Mouse (Mus musculus) neural tube, embryonic 12.5 days (tissue): ENCODE measurements around the gene Ppp1ca. TPM values are rescaled to one million over a fixed set of nuclear protein-coding genes. Genes with fewer than 3 reads are reported as not detected.

Source experiments
- ATAC-seq: fragments of 200-750 bp; cut with Nextera tagmentation; 2 replicates; pipeline ENCODE4 v1.8.0; 2017; ENCODE audit warnings: low read depth, mild to moderate bottlenecking, moderate TSS enrichment, moderate library complexity; ENCODE audit not compliant: low FRiP score
- H3K27ac ChIP-seq: fragments of 300-500 bp; sonication (generic); 2 replicates; pipeline ENCODE4 v1.5.1; 2016
- H3K27me3 ChIP-seq: fragments of 300-500 bp; sonication (generic); replicated peaks from 2 replicates; pipeline ENCODE4 v1.6.1; 2016; ENCODE audit warnings: mild to moderate bottlenecking
- H3K36me3 ChIP-seq: fragments of 300-500 bp; sonication (generic); 2 replicates; pipeline ENCODE4 v1.6.1; 2016; ENCODE audit warnings: mild to moderate bottlenecking
- H3K4me1 ChIP-seq: fragments of 300-500 bp; sonication (generic); 2 replicates; pipeline ENCODE4 v1.6.1; 2016
- H3K4me2 ChIP-seq: fragments of 300-500 bp; sonication (generic); replicated peaks from 2 replicates; pipeline ENCODE4 v1.6.1; 2016; ENCODE audit warnings: mild to moderate bottlenecking
- H3K4me3 ChIP-seq: fragments of 300-500 bp; sonication (generic); 2 replicates; pipeline ENCODE4 v1.5.1; 2016
- H3K9ac ChIP-seq: fragments of 300-500 bp; sonication (generic); 2 replicates; pipeline ENCODE4 v1.6.1; 2016; ENCODE audit warnings: mild to moderate bottlenecking
- H3K9me3 ChIP-seq: fragments of 300-500 bp; sonication (generic); 2 replicates; pipeline ENCODE4 v1.6.1; 2016; ENCODE audit warnings: mild to moderate bottlenecking
- WGBS: fragments of 180-500 bp; shearing (Covaris S2); methylation state at CpG from one replicate; pipeline ENCODE4 v1.1.7; 2016; 5-methylcytosine and 5-hydroxymethylcytosine counted together
- polyA plus RNA-seq: library from polyadenylated mRNA; unstranded; fragments of >200 nt; fragmentation: Nextera tagmentation; extraction: Ambion mirVana; gene quantifications from 2 replicates; pipeline ENCODE4 v1.2.1, GENCODE M21; 2016

Gene Ppp1ca
- polyA plus RNA-seq, 1 experiment from 2014 or later: 753 TPM

DNA sequence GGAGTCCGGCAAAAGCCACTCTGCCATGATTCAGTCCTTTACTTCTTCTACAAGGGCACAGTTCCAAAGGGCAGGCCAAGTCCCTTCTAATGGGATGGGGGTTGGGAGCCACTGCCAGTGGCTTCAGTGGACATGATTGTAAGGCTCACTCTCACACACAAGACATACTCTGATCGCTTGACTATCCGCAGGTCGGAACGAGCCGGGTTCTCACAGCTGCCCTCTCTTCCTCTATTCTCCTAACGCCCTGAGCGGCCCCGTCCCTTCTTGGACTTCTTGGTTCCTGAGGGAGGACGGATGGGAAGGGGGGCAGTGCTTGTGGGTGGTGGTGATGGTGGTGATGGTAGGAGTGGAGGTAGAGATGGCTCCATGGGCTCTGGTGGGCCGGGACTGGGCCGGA lies 35.1 kb upstream of the Ppp1ca start:
- 89% methylated on average over 12 of the region's 12 CpGs for WGBS
- Histone ChIP-seq H3K4me3 (no peak overlapping the region), H3K27me3 (no peaks in the 10 kb centered on the region), H3K9ac (no peak overlapping the region), H3K4me1 (no peaks in the 10 kb centered on the region), H3K4me2 (no peak overlapping the region), H3K27ac (no peak overlapping the region), H3K36me3 (peaks cover 75% of the 10 kb centered on the region), H3K9me3 (no peaks in the 10 kb centered on the region)
- no peak for ATAC-seq

DNA sequence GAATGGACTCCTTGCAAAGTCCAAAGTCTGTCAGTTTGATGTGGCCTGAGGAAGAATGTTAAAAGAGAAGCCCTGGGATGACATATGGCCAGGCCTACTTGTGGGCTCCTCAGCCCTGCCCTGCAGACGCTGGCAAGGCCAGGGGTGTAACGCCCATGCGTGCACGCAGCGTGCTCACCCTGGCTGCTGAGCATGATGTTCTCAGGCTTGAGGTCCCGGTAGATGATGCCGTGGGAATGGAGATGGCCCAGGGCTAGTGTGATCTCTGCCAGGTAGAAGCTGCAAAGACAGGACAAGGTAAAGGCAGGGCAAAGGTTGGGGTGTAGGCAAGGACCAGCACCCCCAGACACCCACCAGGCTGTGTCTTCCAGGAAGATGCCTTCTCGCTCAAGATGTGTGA lies 32.8 kb upstream of the Ppp1ca start:
- Histone ChIP-seq H3K9me3 (no peaks in the 10 kb centered on the region), H3K9ac (no peak overlapping the region), H3K4me1 (peaks cover 8% of the 10 kb centered on the region), H3K27me3 (no peaks in the 10 kb centered on the region), H3K27ac (no peak overlapping the region), H3K4me3 (no peak overlapping the region), H3K36me3 (peaks cover 54% of the 10 kb centered on the region), H3K4me2 (no peak overlapping the region)
- 96% methylated on average over 8 of the region's 8 CpGs for WGBS
- no peak for ATAC-seq

DNA sequence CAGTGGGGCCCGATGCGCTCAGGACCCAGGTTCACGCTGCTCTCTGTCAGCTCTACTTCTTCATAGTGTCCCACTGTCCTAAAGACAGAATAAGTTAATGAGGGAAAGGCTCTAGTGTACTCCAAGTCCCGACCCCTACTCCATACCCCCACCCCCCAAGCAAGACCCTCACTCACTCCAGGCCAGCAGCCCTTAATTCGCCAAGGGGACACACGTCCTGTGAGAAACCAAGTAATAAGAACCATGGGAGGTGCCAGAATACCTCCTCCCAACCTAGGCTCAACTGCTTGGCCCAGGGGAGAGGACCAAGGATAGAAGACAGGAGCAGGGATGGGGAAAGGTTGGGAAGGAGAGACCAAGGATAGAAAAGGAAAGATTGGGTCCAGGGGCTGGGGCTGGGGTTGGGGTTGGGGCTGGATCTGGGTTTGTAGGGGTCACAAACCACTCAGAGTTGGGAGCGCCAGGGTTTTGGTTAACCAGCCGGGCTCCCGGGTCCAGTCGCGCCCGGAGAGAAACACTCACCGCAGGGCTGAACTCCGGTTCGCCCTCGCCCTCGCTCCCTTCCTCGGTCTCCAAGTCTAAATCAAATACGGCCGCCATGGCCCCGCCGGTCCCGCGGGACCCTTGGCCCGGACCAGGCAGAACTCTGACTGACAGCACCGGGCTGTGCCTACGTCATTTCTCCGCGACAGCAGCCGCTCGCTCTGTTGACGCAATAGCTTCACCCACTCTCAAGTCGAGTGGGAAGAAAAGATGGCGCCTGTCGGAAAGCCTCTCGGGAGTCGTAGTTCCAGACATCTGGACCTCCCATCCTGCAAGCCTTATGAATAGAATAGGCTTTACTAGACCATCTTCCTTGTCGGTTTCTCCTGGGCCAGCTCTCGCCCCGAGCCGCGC lies 29.0 kb upstream of the Ppp1ca start, which contains the start of gene Rps6kb2:
Gene Rps6kb2 (minus strand): TSS at position 709 of the 897 bp plus-strand sequence.
- peak; percentile 93 for ATAC-seq
- peaks cover 8% of the 10 kb centered on the region for H3K4me1 ChIP-seq

GRCm38 (mm10) chr19:4163543-4163887 lies 28.4 kb upstream of the Ppp1ca start:
- peak; percentile 30 for ATAC-seq
- Histone ChIP-seq H3K9ac (peak overlapping the region; percentile 48; the same call in 1 of the 2 replicates), H3K36me3 (peaks cover 25% of the 10 kb centered on the region), H3K4me1 (peaks cover 8% of the 10 kb centered on the region), H3K4me3 (peak overlapping the region; percentile 68), H3K4me2 (peak overlapping the region; percentile 97), H3K27ac (peak overlapping the region; percentile 62), H3K27me3 (no peaks in the 10 kb centered on the region), H3K9me3 (no peaks in the 10 kb centered on the region)
- 41% methylated on average over 4 of the region's 4 CpGs for whole genome bisulfite sequencing

More for the DNA sequence above, 29.0 kb upstream of the Ppp1ca start, which contains the start of gene Rps6kb2:
- H3K9ac ChIP-seq: peak within 1 kb of the TSS; percentile 82
- H3K36me3 ChIP-seq: peaks cover 32% of the 10 kb centered on the region
- H3K27me3 ChIP-seq: no peaks in the 10 kb centered on the region
- H3K27ac ChIP-seq: peak within 1 kb of the TSS; percentile 62
- WGBS: 7% methylated on average over 42 of the region's 42 CpGs
- peak within 1 kb of the TSS; percentile 68 for H3K4me3 ChIP-seq
- no peaks in the 10 kb centered on the region for H3K9me3 ChIP-seq
- peak within 1 kb of the TSS; percentile 97 for H3K4me2 ChIP-seq

- Histone ChIP-seq H3K4me2 (no peak overlapping the region), H3K27ac (no peak overlapping the region), H3K9ac (no peak overlapping the region), H3K36me3 (peaks cover 19% of the 10 kb centered on the region), H3K4me1 (peaks cover 8% of the 10 kb centered on the region), H3K27me3 (no peaks in the 10 kb centered on the region), H3K9me3 (no peaks in the 10 kb centered on the region), H3K4me3 (no peak overlapping the region)
- ATAC-seq: no peak
- 91% methylated on average over 3 of the region's 3 CpGs for WGBS
These were observed 27.8 kb upstream of the Ppp1ca start for GRCm38 (mm10) chr19:4164100-4164499.

- H3K9me3 ChIP-seq: no peaks in the 10 kb centered on the region
- H3K36me3 ChIP-seq: peaks cover 13% of the 10 kb centered on the region
- no peaks in the 10 kb centered on the region for H3K27me3 ChIP-seq
- H3K4me2 ChIP-seq: no peak overlapping the region
- no peak overlapping the region for H3K27ac ChIP-seq
- WGBS: 83% methylated on average over 2 of the region's 2 CpGs
- no peak for ATAC-seq
- peaks cover 11% of the 10 kb centered on the region for H3K4me1 ChIP-seq
- no peak overlapping the region for H3K9ac ChIP-seq
- no peak overlapping the region for H3K4me3 ChIP-seq
These were observed 27.1 kb upstream of the Ppp1ca start for GRCm38 (mm10) chr19:4164721-4165120.

DNA sequence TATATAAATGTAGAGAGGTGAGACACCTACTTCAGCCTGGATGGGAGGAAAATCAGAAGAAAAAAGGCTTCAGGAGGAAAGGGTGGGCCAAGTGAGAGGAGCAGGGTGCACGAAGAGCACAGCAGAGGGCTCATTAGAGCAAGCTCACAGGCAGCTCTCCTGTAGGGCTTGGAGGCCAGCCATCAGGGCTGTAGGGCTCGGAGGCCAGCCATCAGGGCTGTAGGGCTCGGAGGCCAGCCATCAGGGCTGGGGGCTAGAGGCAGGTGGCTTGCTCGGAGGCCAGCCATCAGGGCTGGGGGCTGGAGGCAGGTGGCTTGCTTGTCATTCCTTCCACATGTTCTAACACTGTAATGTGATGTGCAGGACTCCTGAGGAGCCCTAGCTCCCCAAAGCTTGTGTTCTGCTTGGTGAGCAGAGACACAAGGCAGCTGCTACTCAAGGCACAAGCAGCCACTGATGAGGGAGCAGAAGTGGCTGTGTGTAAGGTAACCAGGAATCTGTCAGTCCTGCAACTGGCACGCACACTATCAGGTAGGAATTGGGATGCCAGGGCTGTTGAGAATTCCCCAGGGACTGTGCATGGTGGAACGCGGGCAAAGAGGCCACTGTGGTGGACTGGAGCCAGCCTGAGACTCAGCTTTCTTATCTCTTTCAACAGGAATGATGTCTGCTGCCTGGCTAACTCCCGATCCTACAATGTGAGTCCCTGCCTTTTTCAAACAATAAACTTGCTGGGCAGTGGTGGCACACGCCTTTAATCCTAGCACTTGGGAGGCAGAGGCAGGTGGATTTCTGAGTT lies 25.0 kb upstream of the Ppp1ca start:
- Histone ChIP-seq H3K4me3 (no peak overlapping the region), H3K36me3 (no peaks in the 10 kb centered on the region), H3K4me1 (peaks cover 18% of the 10 kb centered on the region), H3K4me2 (no peak overlapping the region), H3K9ac (no peak overlapping the region), H3K27ac (no peak overlapping the region), H3K27me3 (no peaks in the 10 kb centered on the region), H3K9me3 (no peaks in the 10 kb centered on the region)
- no peak for ATAC-seq
- WGBS: 83% methylated on average over 9 of the region's 9 CpGs

- H3K4me1 ChIP-seq: peaks cover 10% of the 10 kb centered on the region
- peak overlapping the region; percentile 40 for H3K4me3 ChIP-seq
- H3K36me3 ChIP-seq: no peaks in the 10 kb centered on the region
- under 1% methylated on average over 43 of the region's 43 CpGs for WGBS
- peak overlapping the region; percentile 72 for H3K4me2 ChIP-seq
- ATAC-seq: peak; percentile 94
- H3K27ac ChIP-seq: peak overlapping the region; percentile 75
- no peaks in the 10 kb centered on the region for H3K27me3 ChIP-seq
- H3K9ac ChIP-seq: peak overlapping the region; percentile 71
- H3K9me3 ChIP-seq: no peaks in the 10 kb centered on the region
These were observed 22.5 kb upstream of the Ppp1ca start for GRCm38 (mm10) chr19:4169378-4169784.

- H3K4me1 ChIP-seq: peaks cover 10% of the 10 kb centered on the region
- peak; percentile 67 for ATAC-seq
- WGBS: 8% methylated on average over 27 of the region's 27 CpGs
These were observed 22.1 kb upstream of the Ppp1ca start for GRCm38 (mm10) chr19:4169810-4170209.

DNA sequence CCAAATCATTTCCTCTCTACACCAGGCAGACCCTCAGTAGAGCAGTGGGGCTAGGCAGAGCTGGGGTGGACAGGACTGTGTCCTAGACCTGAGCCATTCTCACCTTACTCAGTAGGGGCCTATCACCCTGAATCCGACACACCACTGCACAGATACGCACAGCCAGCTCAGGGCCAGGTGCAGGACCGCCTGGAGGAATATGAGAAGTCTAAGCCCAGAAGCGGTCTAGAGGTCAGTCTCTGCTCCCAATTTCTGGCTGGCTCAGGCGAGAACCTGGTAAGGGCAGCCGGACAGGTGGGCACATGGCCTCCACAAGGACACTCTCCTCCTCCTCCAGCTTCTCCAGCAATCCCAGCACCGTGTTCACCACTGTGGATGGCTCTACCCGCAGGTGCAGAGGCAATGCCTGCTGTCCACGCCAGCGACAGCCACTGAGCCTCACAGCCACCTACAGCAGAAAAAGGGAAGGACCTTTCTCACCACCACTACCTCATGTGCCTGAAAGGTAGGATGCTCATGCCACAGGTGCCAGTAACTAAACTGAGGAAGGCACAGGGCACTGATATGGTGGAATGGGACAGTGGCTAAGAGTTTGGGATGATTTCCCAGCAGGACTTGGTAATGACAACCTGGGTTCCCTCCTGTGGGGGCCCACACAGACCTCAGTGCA lies 21.0 kb upstream of the Ppp1ca start:
- no peak for ATAC-seq
- Histone ChIP-seq H3K9me3 (no peaks in the 10 kb centered on the region), H3K9ac (0 out of 2 replicates have a peak overlapping the region, but pooled peaks have one; percentile 71), H3K4me3 (no peak overlapping the region), H3K27me3 (no peaks in the 10 kb centered on the region), H3K4me2 (peak overlapping the region; percentile 72; the same call in 1 of the 2 replicates), H3K4me1 (peaks cover 18% of the 10 kb centered on the region), H3K36me3 (no peaks in the 10 kb centered on the region), H3K27ac (no peak overlapping the region)
- WGBS: 94% methylated on average over 10 of the region's 10 CpGs

More at GRCm38 (mm10) chr19:4169810-4170209, 22.1 kb upstream of the Ppp1ca start:
- Histone ChIP-seq H3K4me3 (peak overlapping the region; percentile 40), H3K9me3 (no peaks in the 10 kb centered on the region), H3K27me3 (no peaks in the 10 kb centered on the region), H3K4me2 (peak overlapping the region; percentile 72), H3K36me3 (no peaks in the 10 kb centered on the region), H3K9ac (peak overlapping the region; percentile 71), H3K27ac (peak overlapping the region; percentile 75)

- Histone ChIP-seq H3K36me3 (no peaks in the 10 kb centered on the region), H3K9ac (no peak overlapping the region), H3K4me2 (no peak overlapping the region), H3K4me3 (no peak overlapping the region), H3K27me3 (no peaks in the 10 kb centered on the region), H3K9me3 (no peaks in the 10 kb centered on the region), H3K4me1 (peaks cover 18% of the 10 kb centered on the region), H3K27ac (no peak overlapping the region)
- no peak for ATAC-seq
- WGBS: 76% methylated on average over 13 of the region's 13 CpGs
These were observed 20.2 kb upstream of the Ppp1ca start for GRCm38 (mm10) chr19:4171393-4172290.
